Mouse (Mus musculus) E14TG2a.4 (cell line): Measurements from ENCODE around the gene Dcps.

ENCODE experiments used
- CTCF ChIP-seq: conservative IDR thresholded peaks from 2 replicates; pipeline ENCODE4 v1.5.1; 2014; ENCODE audit warnings: low read length
- NANOG ChIP-seq: IDR thresholded peaks from 2 replicates; pipeline ENCODE4 v1.6.1; 2014; ENCODE audit warnings: borderline replicate concordance, low read length, mixed read lengths

- no peak for TF ChIP-seq CTCF
- TF ChIP-seq NANOG = no peak
Measured at GRCm38 (mm10) chr9:35197625-35198024, 21.8 kb upstream of the Dcps start.
